Mouse (Mus musculus): ENCODE results near the gene Cngb1. TPM values are rescaled to one million over a fixed set of nuclear protein-coding genes. Genes with fewer than 3 reads are reported as not detected.
"Not testable (repeated sequence)": the region's sequence is repeated elsewhere in the genome, so short reads cannot be mapped to it uniquely, and the experiment has no call there.

Cngb1 gene
- polyA plus RNA-seq, 1 experiment from 2014 or later, result not detected

GRCm38 (mm10) chr8:95262181-95262580, 44.2 kb downstream of the Cngb1 start:
- H3K4me1 ChIP-seq, result no peaks in the 10 kb centered on the region
- 91% methylated on average over 2 of the region's 2 CpGs for WGBS
- no peaks in the 10 kb centered on the region for H3K9me3 ChIP-seq
- no peaks in the 10 kb centered on the region for H3K36me3 ChIP-seq (replicated peaks)
- H3K4me3 ChIP-seq, result no peak overlapping the region
- H3K27ac ChIP-seq (replicated peaks), result no peak overlapping the region
- no peaks in the 10 kb centered on the region for H3K27me3 ChIP-seq (replicated peaks; ENCODE audit: low read depth, poor library complexity, severe bottlenecking)
- DNase-seq (ENCODE audit: low spot score), result no peak

- 79% methylated on average over 10 of the region's 10 CpGs for WGBS
Measured at GRCm38 (mm10) chr8:95255611-95256010, 50.8 kb downstream of the Cngb1 start.

GRCm38 (mm10) chr8:95254564-95255434, 51.6 kb downstream of the Cngb1 start:
- Histone ChIP-seq H3K4me3 (peak overlapping the region; percentile 52), H3K27me3 (replicated peaks; ENCODE audit: low read depth, poor library complexity, severe bottlenecking) (no peaks in the 10 kb centered on the region), H3K27ac (replicated peaks) (peak overlapping the region; percentile 78), H3K4me1 (peaks cover 6% of the 10 kb centered on the region; the same call in 1 of the 2 replicates), H3K36me3 (replicated peaks) (no peaks in the 10 kb centered on the region), H3K9me3 (no peaks in the 10 kb centered on the region)
- DNase-seq (ENCODE audit: low spot score), result peak; percentile 96
- 26% methylated on average over 16 of the region's 16 CpGs for WGBS

More at GRCm38 (mm10) chr8:95255611-95256010, 50.8 kb downstream of the Cngb1 start:
- Histone ChIP-seq H3K36me3 (replicated peaks) (no peaks in the 10 kb centered on the region), H3K9me3 (no peaks in the 10 kb centered on the region), H3K4me3 (no peak overlapping the region), H3K27ac (replicated peaks) (no peak overlapping the region), H3K4me1 (peaks cover 6% of the 10 kb centered on the region; the same call in 1 of the 2 replicates), H3K27me3 (replicated peaks; ENCODE audit: low read depth, poor library complexity, severe bottlenecking) (no peaks in the 10 kb centered on the region)
- DNase-seq (ENCODE audit: low spot score), result no peak

- WGBS, result 62% methylated on average over 9 of the region's 9 CpGs
- Histone ChIP-seq H3K36me3 (replicated peaks) (no peaks in the 10 kb centered on the region), H3K27me3 (replicated peaks; ENCODE audit: low read depth, poor library complexity, severe bottlenecking) (no peaks in the 10 kb centered on the region), H3K4me3 (no peak overlapping the region), H3K9me3 (no peaks in the 10 kb centered on the region), H3K4me1 (peaks cover 6% of the 10 kb centered on the region; the same call in 1 of the 2 replicates), H3K27ac (replicated peaks) (no peak overlapping the region)
- peak; percentile 23 for DNase-seq (ENCODE audit: low spot score)
Measured at GRCm38 (mm10) chr8:95252056-95252455, 54.3 kb downstream of the Cngb1 start.

GRCm38 (mm10) chr8:95249847-95250246, 56.5 kb downstream of the Cngb1 start:
- no peaks in the 10 kb centered on the region for H3K9me3 ChIP-seq
- no peaks in the 10 kb centered on the region for H3K27me3 ChIP-seq (replicated peaks; ENCODE audit: low read depth, poor library complexity, severe bottlenecking)
- DNase-seq (ENCODE audit: low spot score), result no peak
- WGBS, result 59% methylated on average over 4 of the region's 4 CpGs
- H3K4me3 ChIP-seq, result no peak overlapping the region
- H3K27ac ChIP-seq (replicated peaks), result no peak overlapping the region
- H3K36me3 ChIP-seq (replicated peaks), result no peaks in the 10 kb centered on the region
- H3K4me1 ChIP-seq, result peaks cover 6% of the 10 kb centered on the region; the same call in 1 of the 2 replicates

GRCm38 (mm10) chr8:95247277-95247676, 59.1 kb downstream of the Cngb1 start:
- Histone ChIP-seq H3K4me1 (peaks cover 10% of the 10 kb centered on the region; the same call in 1 of the 2 replicates), H3K27ac (replicated peaks) (no peak overlapping the region), H3K36me3 (replicated peaks) (no peaks in the 10 kb centered on the region), H3K27me3 (replicated peaks; ENCODE audit: low read depth, poor library complexity, severe bottlenecking) (no peaks in the 10 kb centered on the region), H3K4me3 (no peak overlapping the region), H3K9me3 (no peaks in the 10 kb centered on the region)
- 79% methylated on average over 5 of the region's 5 CpGs for WGBS
- DNase-seq (ENCODE audit: low spot score), result no peak

- Histone ChIP-seq H3K4me1 (0 out of 2 replicates have a peak, but pooled peaks cover 4% of the 10 kb centered on the region), H3K27ac (replicated peaks) (no peak overlapping the region), H3K27me3 (replicated peaks; ENCODE audit: low read depth, poor library complexity, severe bottlenecking) (no peaks in the 10 kb centered on the region), H3K4me3 (no peak overlapping the region), H3K36me3 (replicated peaks) (no peaks in the 10 kb centered on the region), H3K9me3 (no peaks in the 10 kb centered on the region)
- 84% methylated on average over 5 of the region's 5 CpGs for WGBS
- no peak for DNase-seq (ENCODE audit: low spot score)
Measured at GRCm38 (mm10) chr8:95245180-95245579, 61.2 kb downstream of the Cngb1 start.

GRCm38 (mm10) chr8:95243853-95244252, 62.5 kb downstream of the Cngb1 start:
- Histone ChIP-seq H3K36me3 (replicated peaks) (no peaks in the 10 kb centered on the region), H3K27me3 (replicated peaks; ENCODE audit: low read depth, poor library complexity, severe bottlenecking) (no peaks in the 10 kb centered on the region), H3K4me3 (no peak overlapping the region), H3K9me3 (no peaks in the 10 kb centered on the region), H3K27ac (replicated peaks) (no peak overlapping the region), H3K4me1 (0 out of 2 replicates have a peak, but pooled peaks cover 4% of the 10 kb centered on the region)
- DNase-seq (ENCODE audit: low spot score), result no peak
- 70% methylated on average over 4 of the region's 4 CpGs for WGBS

- no peak for DNase-seq (ENCODE audit: low spot score)
- 67% methylated on average over 12 of the region's 12 CpGs for WGBS
- 0 out of 2 replicates have a peak, but pooled peaks cover 4% of the 10 kb centered on the region for H3K4me1 ChIP-seq
- H3K27ac ChIP-seq (replicated peaks), result no peak overlapping the region
- H3K27me3 ChIP-seq (replicated peaks; ENCODE audit: low read depth, poor library complexity, severe bottlenecking), result no peaks in the 10 kb centered on the region
- no peaks in the 10 kb centered on the region for H3K36me3 ChIP-seq (replicated peaks)
- no peaks in the 10 kb centered on the region for H3K9me3 ChIP-seq
- no peak overlapping the region for H3K4me3 ChIP-seq
Measured at GRCm38 (mm10) chr8:95242826-95243571, 63.4 kb downstream of the Cngb1 start.

- DNase-seq (ENCODE audit: low spot score), result no peak
- no peaks in the 10 kb centered on the region for H3K27me3 ChIP-seq (replicated peaks; ENCODE audit: low read depth, poor library complexity, severe bottlenecking)
- 86% methylated on average over 26 of the region's 26 CpGs for WGBS
- H3K27ac ChIP-seq (replicated peaks), result no peak overlapping the region
- H3K9me3 ChIP-seq, result no peaks in the 10 kb centered on the region
- 0 out of 2 replicates have a peak, but pooled peaks cover 4% of the 10 kb centered on the region for H3K4me1 ChIP-seq
- no peak overlapping the region for H3K4me3 ChIP-seq
- no peaks in the 10 kb centered on the region for H3K36me3 ChIP-seq (replicated peaks)
Measured at GRCm38 (mm10) chr8:95242099-95242825, 64.1 kb downstream of the Cngb1 start.

GRCm38 (mm10) chr8:95235683-95236082, 70.7 kb downstream of the Cngb1 start:
- WGBS, result 7% methylated on average over 3 of the region's 3 CpGs
- Histone ChIP-seq H3K4me1 (no peaks in the 10 kb centered on the region), H3K27me3 (replicated peaks; ENCODE audit: low read depth, poor library complexity, severe bottlenecking) (no peaks in the 10 kb centered on the region), H3K27ac (replicated peaks) (no peak overlapping the region), H3K4me3 (no peak overlapping the region), H3K9me3 (no peaks in the 10 kb centered on the region), H3K36me3 (replicated peaks) (no peaks in the 10 kb centered on the region)
- peak; percentile 76 for DNase-seq (ENCODE audit: low spot score)

GRCm38 (mm10) chr8:95230086-95230485, 76.3 kb downstream of the Cngb1 start:
- H3K4me3 ChIP-seq; H3K36me3 ChIP-seq (replicated peaks); H3K27me3 ChIP-seq (replicated peaks; ENCODE audit: low read depth, poor library complexity, severe bottlenecking); DNase-seq (ENCODE audit: low spot score); H3K9me3 ChIP-seq; H3K27ac ChIP-seq (replicated peaks): not testable (repeated sequence)
- peaks cover 13% of the 10 kb centered on the region for H3K4me1 ChIP-seq
- 95% methylated on average over 9 of the region's 9 CpGs for WGBS
